Mouse (Mus musculus) testis, adult 2 months (tissue): ENCODE data around the gene Tfpi. TPM values are rescaled to one million over a fixed set of nuclear protein-coding genes. Genes with fewer than 3 reads are reported as not detected.

Source experiments
- H3K27ac ChIP-seq: fragments of 200-500 bp; 2 replicates; pipeline ENCODE4 v1.5.1; 2012; ENCODE audit warnings: low read depth, low read length; ENCODE audit not compliant: control insufficient read depth, insufficient read depth
- H3K27me3 ChIP-seq: fragments of 200-500 bp; 2 replicates; pipeline ENCODE4 v1.6.1; 2012; ENCODE audit warnings: mild to moderate bottlenecking, low read length, moderate library complexity; ENCODE audit not compliant: control insufficient read depth, insufficient read depth
- H3K36me3 ChIP-seq: fragments of 200-500 bp; 2 replicates; pipeline ENCODE4 v1.6.1; 2012; ENCODE audit warnings: mild to moderate bottlenecking, low read length; ENCODE audit not compliant: control insufficient read depth, insufficient read depth
- H3K4me1 ChIP-seq: fragments of 200-500 bp; 2 replicates; pipeline ENCODE4 v1.6.1; 2012; ENCODE audit warnings: low read length; ENCODE audit not compliant: control insufficient read depth, insufficient read depth
- H3K4me3 ChIP-seq: fragments of 200-500 bp; 2 replicates; pipeline ENCODE4 v1.5.1; 2012; ENCODE audit warnings: low read depth, mild to moderate bottlenecking, low read length, moderate library complexity, mixed read lengths; ENCODE audit not compliant: control insufficient read depth
- CTCF ChIP-seq: fragments of 200-500 bp; IDR thresholded peaks from 2 replicates; pipeline ENCODE4 v1.5.1; 2012; ENCODE audit warnings: low read depth, mild to moderate bottlenecking, inconsistent platforms, low read length, moderate library complexity; ENCODE audit not compliant: control insufficient read depth, insufficient read depth, insufficient replicate concordance
- POLR2A ChIP-seq: fragments of 200-500 bp; IDR thresholded peaks from 2 replicates; pipeline ENCODE4 v1.6.1; 2012; ENCODE audit warnings: low read depth, mild to moderate bottlenecking, inconsistent platforms, low read length, moderate library complexity; ENCODE audit not compliant: control insufficient read depth
- polyA plus RNA-seq: library from polyadenylated mRNA; depleted of rRNA; stranded (reverse); fragments of >200 nt; gene quantifications from 2 replicates; pipeline ENCODE4 v1.2.3, GENCODE M21; 2012

Gene Tfpi
- polyA plus RNA-seq, 1 experiment = 1.5 TPM

DNA sequence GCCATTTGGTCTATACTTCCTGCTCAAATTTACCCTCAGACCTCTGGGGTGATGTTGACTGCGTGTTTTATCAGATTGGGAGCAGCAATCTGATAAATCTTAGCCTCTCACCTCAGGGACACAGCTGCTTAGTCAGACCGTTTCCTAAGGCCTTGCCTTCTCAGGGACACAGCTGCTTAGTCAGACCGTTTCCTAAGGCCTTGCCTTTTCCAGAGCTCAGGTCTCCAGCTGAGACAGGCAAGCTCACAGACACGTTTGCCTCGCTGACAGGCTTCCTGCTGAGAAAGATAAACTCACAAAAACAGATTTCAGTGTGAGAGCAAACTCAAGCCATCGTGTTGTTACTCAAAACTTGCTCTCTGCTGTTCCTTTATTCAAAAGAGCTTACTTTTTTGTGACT lies 1.9 kb downstream of the Tfpi start:
- TF ChIP-seq POLR2A (no peak), CTCF (no peak)
- H3K4me3 ChIP-seq = no peak overlapping the region
- no peaks in the 10 kb centered on the region for H3K36me3 ChIP-seq
- no peaks in the 10 kb centered on the region for H3K27me3 ChIP-seq
- peaks cover 9% of the 10 kb centered on the region for H3K4me1 ChIP-seq
- no peak overlapping the region for H3K27ac ChIP-seq

- no peaks in the 10 kb centered on the region for H3K36me3 ChIP-seq
- no peak overlapping the region for H3K4me3 ChIP-seq
- H3K27me3 ChIP-seq = no peaks in the 10 kb centered on the region
- no peak overlapping the region for H3K27ac ChIP-seq
- peaks cover 9% of the 10 kb centered on the region for H3K4me1 ChIP-seq
- TF ChIP-seq CTCF (no peak), POLR2A (no peak)
These were observed 2.5 kb downstream of the Tfpi start for GRCm38 (mm10) chr2:84473941-84474530.

DNA sequence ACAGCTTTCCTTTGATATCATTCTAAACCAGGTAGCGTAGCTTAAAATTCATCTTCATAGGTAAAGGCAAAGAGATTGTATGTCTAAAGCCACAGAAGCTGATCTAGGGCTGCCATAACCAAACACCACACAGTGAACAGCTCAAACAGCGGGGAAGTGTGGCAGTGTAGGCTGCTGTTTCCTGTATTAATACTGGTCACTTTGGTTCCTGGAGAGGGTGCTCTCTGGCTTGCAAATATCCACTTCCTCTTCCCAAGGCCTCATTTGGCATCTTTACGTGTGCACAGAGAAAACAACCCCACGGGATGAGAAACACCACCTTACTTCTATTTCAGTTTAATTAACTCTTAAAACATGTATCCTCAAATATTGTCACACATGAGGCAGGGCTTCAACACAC lies 9.2 kb downstream of the Tfpi start:
- Histone ChIP-seq H3K4me1 (no peaks in the 10 kb centered on the region), H3K4me3 (no peak overlapping the region), H3K36me3 (no peaks in the 10 kb centered on the region), H3K27me3 (no peaks in the 10 kb centered on the region), H3K27ac (no peak overlapping the region)
- TF ChIP-seq CTCF (no peak), POLR2A (no peak)

GRCm38 (mm10) chr2:84464956-84465355 lies 11.6 kb downstream of the Tfpi start:
- Histone ChIP-seq H3K27ac (no peak overlapping the region), H3K4me3 (no peak overlapping the region), H3K4me1 (no peaks in the 10 kb centered on the region), H3K27me3 (no peaks in the 10 kb centered on the region), H3K36me3 (no peaks in the 10 kb centered on the region)
- no peak for TF ChIP-seq CTCF
- no peak for TF ChIP-seq POLR2A

- Histone ChIP-seq H3K4me1 (no peaks in the 10 kb centered on the region), H3K36me3 (no peaks in the 10 kb centered on the region), H3K4me3 (no peak overlapping the region), H3K27me3 (no peaks in the 10 kb centered on the region), H3K27ac (no peak overlapping the region)
- TF ChIP-seq CTCF (no peak), POLR2A (no peak)
These were observed 14.2 kb downstream of the Tfpi start for GRCm38 (mm10) chr2:84462411-84462810.

GRCm38 (mm10) chr2:84459651-84460177 lies 16.9 kb downstream of the Tfpi start:
- H3K4me3 ChIP-seq = peak overlapping the region; percentile 7; the same call in 1 of the 2 replicates
- H3K36me3 ChIP-seq = no peaks in the 10 kb centered on the region
- no peak overlapping the region for H3K27ac ChIP-seq
- no peak for TF ChIP-seq POLR2A
- TF ChIP-seq CTCF = no peak
- H3K27me3 ChIP-seq = no peaks in the 10 kb centered on the region
- 0 out of 2 replicates have a peak, but pooled peaks cover 1% of the 10 kb centered on the region for H3K4me1 ChIP-seq

DNA sequence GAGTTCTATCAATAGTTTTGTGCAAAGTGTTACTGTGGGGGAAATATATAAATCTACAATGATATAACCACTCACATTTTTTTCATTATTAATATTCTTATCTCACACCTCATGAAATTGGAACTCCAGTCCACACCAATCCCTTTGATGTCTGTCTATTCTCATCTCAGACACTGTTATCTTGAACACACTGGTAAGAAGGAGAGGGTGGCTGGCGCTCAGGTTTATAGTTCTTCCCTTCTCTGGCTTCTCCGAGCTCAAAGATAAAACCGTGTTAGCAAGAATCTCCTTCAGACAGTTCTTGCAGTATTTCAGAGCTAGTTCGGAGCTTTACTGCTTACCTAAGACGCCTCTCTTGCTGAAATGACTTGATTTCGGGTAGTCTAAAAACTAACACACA lies 19.4 kb downstream of the Tfpi start:
- H3K4me3 ChIP-seq = no peak overlapping the region
- H3K27ac ChIP-seq = no peak overlapping the region
- H3K4me1 ChIP-seq = 0 out of 2 replicates have a peak, but pooled peaks cover 3% of the 10 kb centered on the region
- H3K27me3 ChIP-seq = no peaks in the 10 kb centered on the region
- no peak for TF ChIP-seq POLR2A
- no peak for TF ChIP-seq CTCF
- H3K36me3 ChIP-seq = no peaks in the 10 kb centered on the region

GRCm38 (mm10) chr2:84455236-84455799 lies 21.3 kb downstream of the Tfpi start:
- H3K27ac ChIP-seq = no peak overlapping the region
- H3K4me3 ChIP-seq = no peak overlapping the region
- 0 out of 2 replicates have a peak, but pooled peaks cover 3% of the 10 kb centered on the region for H3K4me1 ChIP-seq
- H3K36me3 ChIP-seq = no peaks in the 10 kb centered on the region
- TF ChIP-seq POLR2A (no peak), CTCF (peak; percentile 29; the same call in 1 of the 2 replicates)
- no peaks in the 10 kb centered on the region for H3K27me3 ChIP-seq
